Mouse (Mus musculus): ENCODE measurements around the gene Map2k7. TPM values are rescaled to one million over a fixed set of nuclear protein-coding genes. Genes with fewer than 3 reads are reported as not detected.

The Map2k7 gene
- polyA plus RNA-seq, 1 experiment from 2014 or later, result 16.7 TPM

- Histone ChIP-seq H3K4me2 (ENCODE audit: low read depth, low read length) (no peak overlapping the region), H3K9ac (replicated peaks; ENCODE audit: low read length) (no peak overlapping the region), H3K36me3 (replicated peaks; ENCODE audit: control insufficient read depth, insufficient read depth, low read depth, low read length) (peaks cover 7% of the 10 kb centered on the region), H3K27ac (replicated peaks; ENCODE audit: low read depth, low read length) (no peak overlapping the region), H3K4me3 (ENCODE audit: low read depth, low read length) (no peak overlapping the region), H3K4me1 (ENCODE audit: control insufficient read depth, insufficient read depth, low read length) (no peaks in the 10 kb centered on the region), H3K9me3 (replicated peaks; ENCODE audit: control insufficient read depth, low read length) (no peaks in the 10 kb centered on the region), H3K27me3 (ENCODE audit: control insufficient read depth, insufficient read depth, low read length) (no peaks in the 10 kb centered on the region)
- ATAC-seq (replicated peaks; ENCODE audit: insufficient number of reproducible peaks, low FRiP score, low TSS enrichment, low read depth) (peak; percentile 73; the same call in 1 of the 2 replicates), DNase-seq (ENCODE audit: low spot score) (no peak)
- WGBS, result 80% methylated on average over 15 of the region's 15 CpGs
Measured at GRCm38 (mm10) chr8:4267627-4268026, 29.1 kb downstream of the Map2k7 start.

DNA sequence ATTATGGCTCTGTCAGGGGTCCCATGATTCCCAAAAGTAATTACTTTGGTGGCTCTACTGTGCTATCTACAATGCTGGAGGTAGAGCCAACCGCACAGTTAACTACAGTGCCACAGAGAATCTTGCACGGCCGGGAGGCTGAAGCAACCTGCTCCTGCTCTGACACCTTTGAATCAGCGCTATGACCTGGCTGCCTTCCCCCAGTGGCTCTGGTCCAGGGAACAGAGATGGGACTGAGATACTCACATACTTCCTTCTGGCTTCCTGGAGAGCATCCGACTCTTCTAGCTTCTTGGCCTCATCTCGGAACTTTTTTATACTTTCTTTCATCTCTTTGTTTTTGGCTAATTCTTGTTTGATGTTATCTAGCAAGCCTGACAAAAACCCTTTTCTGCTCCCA, 31.1 kb downstream of the Map2k7 start:
- Histone ChIP-seq H3K4me1 (ENCODE audit: control insufficient read depth, insufficient read depth, low read length) (no peaks in the 10 kb centered on the region), H3K4me2 (ENCODE audit: low read depth, low read length) (no peak overlapping the region), H3K36me3 (replicated peaks; ENCODE audit: control insufficient read depth, insufficient read depth, low read depth, low read length) (peaks cover 7% of the 10 kb centered on the region), H3K27me3 (ENCODE audit: control insufficient read depth, insufficient read depth, low read length) (no peaks in the 10 kb centered on the region), H3K9ac (replicated peaks; ENCODE audit: low read length) (no peak overlapping the region), H3K27ac (replicated peaks; ENCODE audit: low read depth, low read length) (no peak overlapping the region), H3K9me3 (replicated peaks; ENCODE audit: control insufficient read depth, low read length) (no peaks in the 10 kb centered on the region), H3K4me3 (ENCODE audit: low read depth, low read length) (no peak overlapping the region)
- 88% methylated on average over 6 of the region's 6 CpGs for WGBS
- DNase-seq (ENCODE audit: low spot score), result no peak
- ATAC-seq (replicated peaks; ENCODE audit: insufficient number of reproducible peaks, low FRiP score, low TSS enrichment, low read depth), result no peak

DNA sequence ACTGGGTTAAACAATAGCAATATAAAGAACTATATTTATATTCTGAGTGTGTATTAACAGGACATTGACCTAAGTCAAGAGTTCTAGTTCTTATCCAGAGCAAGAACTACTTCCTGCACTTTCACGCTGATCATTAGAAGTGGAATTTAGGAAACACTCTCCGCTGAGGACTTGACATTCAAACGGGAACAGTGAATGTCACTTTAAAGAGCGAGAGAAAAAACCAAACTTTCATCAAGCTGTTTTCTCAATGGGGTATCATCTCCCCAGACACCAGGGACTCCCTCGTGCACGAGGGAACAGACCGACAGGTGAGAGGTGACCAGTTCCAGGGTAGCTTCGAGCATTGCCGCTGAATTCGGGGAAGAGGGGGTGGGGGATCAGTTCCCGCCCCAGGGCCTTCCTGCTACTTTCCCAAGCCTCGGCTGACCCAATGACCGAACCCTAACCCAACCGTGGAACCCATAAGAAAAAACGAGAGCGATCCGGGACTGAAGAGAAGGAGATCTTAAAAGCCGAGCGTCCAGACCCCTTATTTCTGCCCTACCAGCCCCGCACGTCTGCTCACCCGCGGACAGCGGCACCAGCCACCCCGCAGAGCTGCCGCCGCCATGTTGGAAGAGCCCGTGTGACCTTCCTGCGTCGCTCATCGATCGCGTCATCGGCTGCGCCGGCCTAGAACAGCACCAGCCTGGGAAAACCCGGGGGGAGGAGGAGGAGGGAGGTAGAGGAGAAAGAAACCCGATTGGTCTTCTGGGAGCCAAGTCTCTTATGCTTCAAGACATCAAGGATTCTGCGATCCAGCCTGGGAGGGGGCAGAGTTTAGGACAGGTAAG, 37.0 kb downstream of the Map2k7 start, which contains the start of gene Timm44:
Timm44 (minus strand) TSS at position 639 of the 836 bp plus-strand sequence.
- Histone ChIP-seq H3K27ac (replicated peaks; ENCODE audit: low read depth, low read length) (no peak within 1 kb of the TSS), H3K27me3 (ENCODE audit: control insufficient read depth, insufficient read depth, low read length) (no peaks in the 10 kb centered on the region), H3K4me1 (ENCODE audit: control insufficient read depth, insufficient read depth, low read length) (no peaks in the 10 kb centered on the region), H3K9me3 (replicated peaks; ENCODE audit: control insufficient read depth, low read length) (no peaks in the 10 kb centered on the region), H3K4me3 (ENCODE audit: low read depth, low read length) (peak within 1 kb of the TSS; percentile 60), H3K4me2 (ENCODE audit: low read depth, low read length) (peak within 1 kb of the TSS; percentile 56), H3K36me3 (replicated peaks; ENCODE audit: control insufficient read depth, insufficient read depth, low read depth, low read length) (no peaks in the 10 kb centered on the region), H3K9ac (replicated peaks; ENCODE audit: low read length) (peak within 1 kb of the TSS; percentile 75)
- ATAC-seq (replicated peaks; ENCODE audit: insufficient number of reproducible peaks, low FRiP score, low TSS enrichment, low read depth) (peak; percentile 92), DNase-seq (ENCODE audit: low spot score) (peak; percentile 98)
- under 1% methylated on average over 39 of the region's 39 CpGs for WGBS

DNA sequence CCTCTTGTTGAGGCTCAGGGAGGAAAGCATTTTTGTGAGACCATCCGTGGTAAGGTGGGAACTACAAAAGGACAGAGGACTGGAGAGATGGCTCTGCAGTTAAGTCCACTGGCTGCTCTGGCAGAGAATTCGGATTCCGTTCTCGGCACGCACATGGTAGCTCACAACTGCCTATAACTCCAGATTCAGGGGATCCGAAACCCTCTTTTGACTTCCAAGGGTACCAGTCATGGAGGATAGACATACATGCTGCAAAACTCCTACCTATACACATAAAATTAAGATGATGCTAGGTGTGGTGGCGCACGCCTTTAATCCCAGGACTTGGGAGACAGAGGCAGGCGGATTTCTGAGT, 37.5 kb downstream of the Map2k7 start:
- H3K27ac ChIP-seq (replicated peaks; ENCODE audit: low read depth, low read length), result no peak overlapping the region
- H3K9me3 ChIP-seq (replicated peaks; ENCODE audit: control insufficient read depth, low read length), result no peaks in the 10 kb centered on the region
- H3K4me1 ChIP-seq (ENCODE audit: control insufficient read depth, insufficient read depth, low read length), result no peaks in the 10 kb centered on the region
- 28% methylated on average over 9 of the region's 9 CpGs for WGBS
- no peaks in the 10 kb centered on the region for H3K27me3 ChIP-seq (ENCODE audit: control insufficient read depth, insufficient read depth, low read length)
- peak overlapping the region; percentile 60 for H3K4me3 ChIP-seq (ENCODE audit: low read depth, low read length)
- peak overlapping the region; percentile 36 for H3K4me2 ChIP-seq (ENCODE audit: low read depth, low read length)
- H3K9ac ChIP-seq (replicated peaks; ENCODE audit: low read length), result peak overlapping the region; percentile 75
- ATAC-seq (replicated peaks; ENCODE audit: insufficient number of reproducible peaks, low FRiP score, low TSS enrichment, low read depth), result no peak; the same call in 1 of the 2 replicates
- no peaks in the 10 kb centered on the region for H3K36me3 ChIP-seq (replicated peaks; ENCODE audit: control insufficient read depth, insufficient read depth, low read depth, low read length)
- DNase-seq (ENCODE audit: low spot score), result no peak

DNA sequence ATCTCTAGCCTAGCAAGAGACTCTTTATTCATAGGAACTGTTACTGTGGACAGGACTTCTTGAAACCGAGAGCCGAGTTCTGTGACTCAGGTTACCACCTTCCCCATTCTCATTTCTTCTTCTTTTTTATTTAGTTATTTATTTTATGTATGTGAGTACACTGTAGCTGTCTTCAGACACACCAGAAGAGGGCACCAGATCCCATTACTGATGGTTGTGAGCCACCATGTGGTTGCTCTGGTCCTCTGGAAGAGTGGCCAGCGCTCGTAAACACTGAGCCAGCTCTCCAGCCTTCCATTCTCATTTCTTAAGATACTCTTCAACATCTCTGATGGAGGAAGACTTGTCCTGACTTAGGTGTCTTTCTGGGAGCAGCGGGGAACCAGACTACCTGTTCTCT, 54.2 kb downstream of the Map2k7 start:
- no peak for ATAC-seq (replicated peaks; ENCODE audit: insufficient number of reproducible peaks, low FRiP score, low TSS enrichment, low read depth)
- Histone ChIP-seq H3K27me3 (ENCODE audit: control insufficient read depth, insufficient read depth, low read length) (no peaks in the 10 kb centered on the region), H3K36me3 (replicated peaks; ENCODE audit: control insufficient read depth, insufficient read depth, low read depth, low read length) (peaks cover 8% of the 10 kb centered on the region), H3K4me1 (ENCODE audit: control insufficient read depth, insufficient read depth, low read length) (no peaks in the 10 kb centered on the region), H3K4me2 (ENCODE audit: low read depth, low read length) (no peak overlapping the region), H3K9me3 (replicated peaks; ENCODE audit: control insufficient read depth, low read length) (no peaks in the 10 kb centered on the region), H3K9ac (replicated peaks; ENCODE audit: low read length) (no peak overlapping the region), H3K27ac (replicated peaks; ENCODE audit: low read depth, low read length) (no peak overlapping the region), H3K4me3 (ENCODE audit: low read depth, low read length) (no peak overlapping the region)
- no peak for DNase-seq (ENCODE audit: low spot score)
- 92% methylated on average over 5 of the region's 5 CpGs for WGBS

Other genes starting within 250 kb of the Map2k7 start
- not detected in 2 replicates for gene Cd209f, start 132.9 kb upstream of the Map2k7 start, polyA plus RNA-seq (2014; fragmentation: Nextera tagmentation; extraction: Ambion mirVana)
- gene Cd209g, start 104.6 kb upstream of the Map2k7 start, polyA plus RNA-seq (2014; fragmentation: Nextera tagmentation; extraction: Ambion mirVana), result not detected in 2 replicates
- 16.0 and 20.0 TPM in 2 replicates for gene Evi5l, start 72.2 kb upstream of the Map2k7 start, polyA plus RNA-seq (2014; fragmentation: Nextera tagmentation; extraction: Ambion mirVana)
- 7.1 and 9.8 TPM in 2 replicates for gene Prr36, start 21.3 kb upstream of the Map2k7 start, polyA plus RNA-seq (2014; fragmentation: Nextera tagmentation; extraction: Ambion mirVana)
- gene Lrrc8e, start 11.9 kb upstream of the Map2k7 start, polyA plus RNA-seq (2014; fragmentation: Nextera tagmentation; extraction: Ambion mirVana), result 0.32 and 0.38 TPM in 2 replicates
- 0.53 and 0.67 TPM in 2 replicates for gene Gm49320, start 125 bp downstream of the Map2k7 start, polyA plus RNA-seq (2014; fragmentation: Nextera tagmentation; extraction: Ambion mirVana)
- gene Tgfbr3l, start 9.5 kb downstream of the Map2k7 start, polyA plus RNA-seq (2014; fragmentation: Nextera tagmentation; extraction: Ambion mirVana), result 1.5 and 1.8 TPM in 2 replicates
- gene Snapc2, start 14.3 kb downstream of the Map2k7 start, polyA plus RNA-seq (2014; fragmentation: Nextera tagmentation; extraction: Ambion mirVana), result 59.8 and 67.4 TPM in 2 replicates
- 75.3 and 88.2 TPM in 2 replicates for gene Ctxn1, start 20.5 kb downstream of the Map2k7 start, polyA plus RNA-seq (2014; fragmentation: Nextera tagmentation; extraction: Ambion mirVana)
- 70.2 and 74.3 TPM in 2 replicates for gene Timm44, start 37.2 kb downstream of the Map2k7 start, polyA plus RNA-seq (2014; fragmentation: Nextera tagmentation; extraction: Ambion mirVana)
- gene Ccl25, start 86.5 kb downstream of the Map2k7 start, polyA plus RNA-seq (2014; fragmentation: Nextera tagmentation; extraction: Ambion mirVana), result 13.6 and 14.0 TPM in 2 replicates
- gene Elavl1, start 86.7 kb downstream of the Map2k7 start, polyA plus RNA-seq (2014; fragmentation: Nextera tagmentation; extraction: Ambion mirVana), result 384 and 409 TPM in 2 replicates